Mouse (Mus musculus) MEL-GATA-1-ER (cell line): Measurements from ENCODE around the gene Mcm6.
"Not testable (repeated sequence)": the region's sequence is repeated elsewhere in the genome, so short reads cannot be mapped to it uniquely, and the experiment has no call there.

Source experiments
- DNase-seq: peaks from one replicate; pipeline ENCODE4 v3.0.0-alpha.2; 2012; ENCODE audit warnings: low read depth; ENCODE audit errors: extremely low read depth

The Mcm6 gene

DNA sequence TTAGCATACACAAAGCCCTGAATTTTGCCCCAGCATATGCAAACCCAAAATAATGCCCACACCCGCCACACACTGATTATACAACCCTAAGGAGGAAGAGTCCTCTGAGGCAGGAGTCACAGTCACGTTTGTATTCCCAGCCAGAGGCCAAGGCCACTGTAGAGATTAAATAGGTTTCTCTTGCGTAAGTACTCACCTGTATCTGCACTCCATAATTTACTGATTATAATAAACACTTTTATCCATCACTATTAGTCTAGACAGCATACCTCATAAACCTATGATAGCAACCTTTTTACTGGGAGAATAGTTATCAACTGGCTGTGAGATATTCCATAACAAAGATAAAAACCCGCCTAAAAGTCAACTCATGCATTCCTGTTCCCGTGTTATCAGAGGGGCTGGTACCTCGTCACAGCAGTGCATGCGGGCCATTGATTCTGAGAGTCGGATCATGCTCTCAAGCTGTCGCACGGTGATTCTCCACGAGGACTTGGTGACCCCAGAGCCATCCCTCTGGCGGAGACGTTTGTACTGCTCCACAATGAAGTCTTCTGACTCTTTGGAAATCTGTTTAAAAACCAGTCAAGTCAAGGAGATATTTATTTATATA is 21.6 kb downstream of the Mcm6 start:
- no peak for DNase-seq

GRCm38 (mm10) chr1:128330313-128330712 is 29.2 kb downstream of the Mcm6 start:
- no peak for DNase-seq

- DNase-seq: no peak
Measured at GRCm38 (mm10) chr1:128328218-128328617, 31.2 kb downstream of the Mcm6 start, which contains the start of gene Lct. Gene Lct (minus strand): TSS chr1:128328318.

- DNase-seq: no peak
Measured at GRCm38 (mm10) chr1:128327165-128327564, 32.3 kb downstream of the Mcm6 start.

DNA sequence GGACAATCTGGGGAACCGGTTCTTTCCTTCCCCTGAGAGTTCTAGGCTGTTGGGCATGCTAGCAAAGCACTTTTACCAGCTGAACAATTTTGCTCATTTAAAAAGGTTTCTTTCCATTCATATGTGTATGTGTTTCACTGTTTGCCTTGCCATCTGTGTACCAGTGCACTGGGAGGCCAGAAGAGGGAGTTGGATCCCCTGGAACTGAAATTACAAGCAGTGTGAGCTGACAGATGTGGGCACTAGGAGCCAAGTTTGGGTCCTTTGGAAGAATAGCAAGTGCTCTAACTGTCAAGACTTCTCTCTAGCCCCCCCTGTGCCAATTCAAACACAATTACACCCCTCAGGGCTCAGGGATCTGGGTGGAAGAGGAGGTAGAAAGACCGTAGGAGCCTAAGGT is 34.7 kb downstream of the Mcm6 start:
- DNase-seq: no peak

DNA sequence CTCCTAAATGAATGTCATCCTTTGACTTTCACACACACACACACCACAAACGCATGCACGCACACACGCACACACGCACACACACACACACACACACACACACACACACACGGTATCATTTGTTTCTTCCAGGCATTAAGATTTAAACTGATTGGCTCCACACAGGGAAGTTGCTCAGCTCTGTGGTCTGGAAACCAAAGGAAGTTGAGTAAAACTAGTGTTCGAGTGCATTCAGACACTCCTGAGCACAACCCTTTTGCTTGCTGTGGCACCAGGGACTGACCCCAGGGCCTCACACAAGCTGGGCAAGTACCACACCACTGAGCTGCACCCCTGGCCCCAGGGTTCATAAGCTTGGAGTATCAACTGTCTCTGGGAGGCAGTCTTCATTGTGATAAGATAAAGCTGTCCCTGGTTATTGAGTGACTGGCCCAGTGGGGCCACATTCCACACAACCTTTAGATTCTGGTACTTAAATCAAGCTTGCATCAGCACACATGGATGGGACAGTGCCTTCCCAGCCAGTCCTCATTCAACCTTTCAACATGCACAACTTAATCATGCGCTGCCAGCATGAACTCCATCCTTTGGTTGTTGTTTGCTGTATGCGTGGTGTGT is 36.3 kb downstream of the Mcm6 start:
- no peak for DNase-seq

DNA sequence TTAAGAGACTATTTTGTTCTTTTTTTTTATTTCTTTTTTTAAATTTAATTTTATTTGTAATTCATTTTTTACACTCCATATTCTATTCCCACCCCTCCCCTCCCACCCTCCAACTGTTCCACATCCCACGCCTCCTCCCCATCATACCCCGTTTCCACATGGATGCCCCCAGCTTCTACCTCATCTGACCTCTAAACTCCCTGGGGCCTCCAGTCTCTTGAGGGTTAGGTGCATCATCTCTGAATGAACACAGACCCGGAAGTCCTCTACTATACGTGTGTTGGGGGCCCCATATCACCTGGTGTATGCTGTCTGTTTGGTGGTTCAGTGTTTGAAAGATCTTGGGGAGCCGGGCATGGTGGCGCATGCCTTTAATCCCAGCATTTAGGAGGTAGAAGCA is 40.2 kb downstream of the Mcm6 start:
- not testable (repeated sequence) for DNase-seq

DNA sequence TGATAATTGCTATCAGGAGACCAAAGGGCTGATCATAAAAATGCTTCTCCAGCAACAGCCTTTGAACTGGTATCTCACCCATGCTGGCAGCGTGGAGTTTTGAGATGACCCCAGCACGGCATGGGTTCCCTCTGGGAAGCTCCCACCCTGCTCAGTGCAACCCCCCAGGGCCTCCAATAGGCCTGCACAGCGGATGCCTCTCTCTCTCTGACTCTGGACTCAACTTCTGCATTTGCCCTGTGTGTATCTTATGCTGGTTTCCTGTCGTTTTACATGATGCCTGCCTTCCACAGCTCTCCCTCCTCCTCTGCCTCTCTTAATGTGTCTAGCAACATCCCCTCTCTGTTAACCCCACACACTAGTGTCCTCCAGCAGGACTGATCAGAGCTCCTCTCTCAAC is 44.8 kb downstream of the Mcm6 start:
- peak; percentile 56 for DNase-seq

DNA sequence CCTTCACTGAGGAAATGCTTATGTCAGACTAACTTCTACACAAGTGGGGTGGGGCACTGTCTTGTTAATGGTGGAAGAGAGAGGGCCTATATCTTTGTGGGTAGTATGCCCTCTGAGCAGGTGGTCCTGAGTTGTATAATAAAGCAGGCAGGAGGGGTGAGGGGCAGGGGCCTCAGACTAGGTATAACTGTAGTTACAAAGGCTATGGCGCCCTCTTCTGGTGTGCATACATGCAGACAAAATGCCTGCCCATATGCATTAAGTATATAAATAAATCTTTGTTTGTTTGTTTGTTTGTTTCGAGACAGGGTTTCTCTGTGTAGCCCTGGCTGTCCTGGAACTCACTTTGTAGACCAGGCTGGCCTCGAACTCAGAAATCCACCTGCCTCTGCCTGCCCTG is 50.4 kb downstream of the Mcm6 start:
- no peak for DNase-seq

GRCm38 (mm10) chr1:128303900-128304299 is 55.6 kb downstream of the Mcm6 start:
- no peak for DNase-seq

DNA sequence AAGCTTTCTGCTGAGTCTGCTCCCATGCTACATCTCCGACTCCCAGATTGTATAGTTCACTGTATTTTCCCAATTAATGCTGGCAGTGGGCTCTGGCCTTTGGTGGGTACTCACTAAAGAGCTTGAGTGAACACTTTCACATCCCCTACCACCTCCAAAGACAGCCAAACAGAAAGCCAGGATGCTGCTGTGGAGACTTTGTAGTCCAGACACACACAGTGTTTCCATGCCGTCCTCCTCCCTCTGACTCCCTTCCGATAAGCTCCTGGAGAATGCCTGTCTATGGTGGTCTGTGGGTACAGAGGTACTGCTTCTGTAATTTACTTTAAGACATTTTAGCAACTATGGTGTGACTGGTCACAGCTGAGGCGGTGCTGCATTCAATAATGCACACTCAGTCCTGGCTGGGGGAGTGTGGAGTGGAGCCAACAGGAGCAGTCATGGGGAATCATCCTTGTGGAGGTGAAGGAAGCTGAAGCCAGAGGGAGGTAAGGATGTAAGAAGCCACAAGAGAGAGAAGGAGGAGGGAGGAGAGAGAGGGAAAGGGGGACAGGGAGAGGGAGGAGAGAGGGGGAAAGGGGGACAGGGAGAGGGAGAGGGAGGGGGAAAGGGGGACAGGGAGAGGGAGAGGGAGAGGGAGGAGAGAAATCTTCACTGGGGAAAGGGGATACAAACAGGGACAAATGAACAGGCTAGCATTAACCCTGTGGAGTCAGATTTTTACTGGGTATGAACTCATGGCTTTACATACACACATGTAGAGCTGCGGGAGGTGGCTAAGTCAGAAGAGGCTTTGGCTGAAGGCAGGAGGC is 63.5 kb downstream of the Mcm6 start:
- no peak for DNase-seq

DNA sequence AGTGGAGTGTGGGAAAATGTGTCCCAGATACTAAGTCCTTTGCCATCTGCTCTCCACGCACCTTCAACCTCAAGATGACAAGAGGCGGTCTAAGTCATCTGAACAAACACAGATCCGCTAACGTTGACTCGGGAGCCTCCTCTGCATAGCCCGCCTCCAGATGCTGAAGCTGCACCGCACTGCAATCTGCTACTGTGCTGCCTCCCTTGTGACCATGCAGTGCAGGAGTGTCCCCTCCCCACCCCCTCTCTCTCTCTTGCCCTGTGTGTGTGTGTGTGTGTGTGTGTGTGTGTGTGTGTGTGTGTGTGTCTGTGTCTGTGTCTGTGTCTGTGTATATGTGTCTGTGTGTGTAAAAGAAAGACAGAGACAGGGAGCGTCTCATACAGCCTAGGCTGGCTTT is 64.2 kb downstream of the Mcm6 start:
- DNase-seq: no peak

GRCm38 (mm10) chr1:128293524-128293923 is 65.9 kb downstream of the Mcm6 start:
- DNase-seq: no peak

DNA sequence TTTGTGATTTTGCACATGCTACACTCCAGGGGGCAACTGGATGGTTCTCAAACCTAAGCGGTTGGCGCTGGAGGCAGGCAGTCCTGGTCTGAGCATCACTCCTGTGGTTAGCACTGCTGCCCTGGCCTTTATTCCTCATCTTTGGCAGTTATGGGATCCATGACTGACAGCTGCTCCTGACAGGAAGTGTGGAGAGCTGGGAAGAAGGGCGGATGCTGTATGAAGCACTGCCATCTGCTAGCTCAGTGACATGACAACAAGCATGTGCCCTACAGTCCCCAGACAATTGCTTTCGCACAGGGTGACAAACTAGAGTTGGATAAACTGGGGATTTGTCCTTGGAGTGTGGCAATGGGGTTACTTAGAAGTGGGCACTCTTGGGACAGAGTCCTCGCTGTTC is 69.2 kb downstream of the Mcm6 start:
- no peak for DNase-seq

GRCm38 (mm10) chr1:128285136-128285535 is 74.3 kb downstream of the Mcm6 start:
- no peak for DNase-seq

DNA sequence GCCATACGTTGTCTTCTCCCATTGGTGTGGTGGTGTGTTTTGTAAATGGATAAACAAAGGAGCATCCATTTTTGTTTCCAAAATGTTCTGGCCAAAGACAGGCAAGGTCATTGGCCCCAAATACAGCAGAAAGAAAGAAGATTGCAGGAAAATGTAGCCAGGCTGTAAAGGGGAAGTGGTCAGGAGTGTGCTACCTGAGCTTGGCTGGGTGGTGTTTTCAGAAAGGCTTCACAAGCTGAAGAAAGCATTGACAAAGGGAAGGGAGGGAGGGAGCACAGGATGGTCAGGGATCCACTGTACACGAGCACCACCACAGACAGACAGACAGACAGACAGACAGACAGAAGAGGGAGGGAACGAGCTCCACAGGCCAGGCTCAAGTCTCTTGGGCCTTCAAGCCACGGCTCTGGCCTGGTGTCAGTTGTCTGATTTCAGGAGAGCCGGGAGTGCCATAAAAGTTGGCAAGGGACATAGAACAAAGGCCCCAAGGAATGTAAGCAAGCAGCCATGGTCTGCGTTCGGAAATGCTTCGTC is 75.2 kb downstream of the Mcm6 start:
- no peak for DNase-seq

- peak; percentile 11 for DNase-seq
Measured at GRCm38 (mm10) chr1:128282924-128283323, 76.5 kb downstream of the Mcm6 start.

GRCm38 (mm10) chr1:128281753-128282152 is 77.7 kb downstream of the Mcm6 start:
- peak; percentile 22 for DNase-seq
